Mouse (Mus musculus): Measurements from ENCODE around the gene Decr2. TPM values are rescaled to one million over a fixed set of nuclear protein-coding genes. Genes with fewer than 3 reads are reported as not detected.

Gene Decr2
- total RNA-seq, 2 experiments from 2014 or later, result 23.8 to 25.0 TPM

Other genes with a start within 250 kb of the Decr2 start
- 10 to 100 TPM in 1 of 2 experiments, 1 to 10 TPM in 1; 9.3 to 13.1 TPM for gene Gm20683, start 248.6 kb downstream of the Decr2 start, total RNA-seq (2021)
- 100 to 1,000 TPM; 110 TPM for gene Rhot2, start 245.5 kb downstream of the Decr2 start, total RNA-seq (2021)
- 10 to 100 TPM; 16.7 to 18.0 TPM for gene Wdr90, start 228.8 kb downstream of the Decr2 start, total RNA-seq (2021)
- 100 to 1,000 TPM; 302 to 373 TPM for gene Mcrip2, start 221.6 kb downstream of the Decr2 start, total RNA-seq (2021)
- gene Mettl26, start 215.3 kb downstream of the Decr2 start, total RNA-seq (2021), result 100 to 1,000 TPM in 1 of 2 experiments, 10 to 100 TPM in 1; 97.4 to 106 TPM
- gene Wfikkn1, start 209.5 kb downstream of the Decr2 start, total RNA-seq (2021), result 1 to 10 TPM in 1 of 2 experiments, under 1 TPM in 1; 0.93 to 2.0 TPM
- 10 to 100 TPM; 20.6 to 32.6 TPM for gene Rab40c, start 170.6 kb downstream of the Decr2 start, total RNA-seq (2021)
- 100 to 1,000 TPM; 110 to 111 TPM for gene Pigq, start 145.4 kb downstream of the Decr2 start, total RNA-seq (2021)
- gene Nhlrc4, start 145.4 kb downstream of the Decr2 start, total RNA-seq (2021), result not detected
- gene A930017K11Rik, start 137.8 kb downstream of the Decr2 start, total RNA-seq (2021), result not detected
- gene Capn15, start 104.5 kb downstream of the Decr2 start, total RNA-seq (2021), result 10 to 100 TPM; 22.6 to 24.4 TPM
- 10 to 100 TPM; 22.6 to 24.6 TPM for gene Rab11fip3, start 20.8 kb downstream of the Decr2 start, total RNA-seq (2021)
- gene Nme4, start 5.3 kb upstream of the Decr2 start, total RNA-seq (2021), result 1 to 10 TPM; 2.9 to 3.2 TPM
- gene Tmem8, start 23.0 kb upstream of the Decr2 start, total RNA-seq (2021), result 1 to 10 TPM; 6.4 to 7.6 TPM
- gene Mrpl28, start 33.2 kb upstream of the Decr2 start, total RNA-seq (2021), result 10 to 100 TPM; 84.1 to 87.5 TPM
- 10 to 100 TPM; 38.6 to 46.8 TPM for gene Axin1, start 48.4 kb upstream of the Decr2 start, total RNA-seq (2021)
- gene Pdia2, start 108.8 kb upstream of the Decr2 start, total RNA-seq (2021), result under 1 TPM; 0.70 to 0.96 TPM
- gene Rgs11, start 112.6 kb upstream of the Decr2 start, total RNA-seq (2021), result 10 to 100 TPM; 40.8 to 47.1 TPM
- 10 to 100 TPM; 12.7 to 13.2 TPM for gene Arhgdig, start 117.4 kb upstream of the Decr2 start, total RNA-seq (2021)
- 100 to 1,000 TPM; 112 to 124 TPM for gene Fam234a, start 153.9 kb upstream of the Decr2 start, total RNA-seq (2021)
- 10 to 100 TPM; 61.9 to 81.4 TPM for gene Luc7l, start 162.6 kb upstream of the Decr2 start, total RNA-seq (2021)

Data from adrenal gland, adult 18-20 months (tissue).